Mouse (Mus musculus): Measurements from ENCODE around the gene Tapbp. TPM values are rescaled to one million over a fixed set of nuclear protein-coding genes. Genes with fewer than 3 reads are reported as not detected.

Gene Tapbp
- polyA plus RNA-seq, 1 experiment, result 367 TPM

GRCm38 (mm10) chr17:33940206-33940805 is 24.6 kb downstream of the Tapbp start, which contains the start of the genes Pfdn6 and Wdr46:
Gene Pfdn6, minus strand, starts transcription at chr17:33940343.
Gene Wdr46, plus strand, starts transcription at chr17:33940660.
- TF ChIP-seq POLR2A (IDR thresholded peaks at IDR 0.05; ENCODE audit: low read depth, low read length), result no peak
- TF ChIP-seq CTCF (IDR thresholded peaks at IDR 0.05; ENCODE audit: extremely low read depth, insufficient read length, insufficient replicate concordance, low read depth, low read length), result no peak

GRCm38 (mm10) chr17:33940981-33941380 is 25.3 kb downstream of the Tapbp start:
- Histone ChIP-seq H3K4me3 (ENCODE audit: low read depth, low read length) (peak overlapping the region; percentile 94), H3K27me3 (ENCODE audit: control insufficient read depth, insufficient read depth, low read length) (no peaks in the 10 kb centered on the region), H3K27ac (ENCODE audit: insufficient read depth, low read depth, low read length) (no peak overlapping the region), H3K36me3 (ENCODE audit: control insufficient read depth, insufficient read depth, low read length) (peaks cover 6% of the 10 kb centered on the region), H3K4me1 (ENCODE audit: control insufficient read depth, insufficient read depth, insufficient read length, low read length) (peaks cover 13% of the 10 kb centered on the region)
- WGBS, result 1% methylated on average over 26 of the region's 26 CpGs
- TF ChIP-seq POLR2A (IDR thresholded peaks at IDR 0.05; ENCODE audit: low read depth, low read length) (no peak), CTCF (IDR thresholded peaks at IDR 0.05; ENCODE audit: extremely low read depth, insufficient read length, insufficient replicate concordance, low read depth, low read length) (no peak)

More at GRCm38 (mm10) chr17:33940206-33940805, 24.6 kb downstream of the Tapbp start, which contains the start of the genes Pfdn6 and Wdr46:
- Histone ChIP-seq H3K27me3 (ENCODE audit: control insufficient read depth, insufficient read depth, low read length) (no peaks in the 10 kb centered on the region), H3K27ac (ENCODE audit: insufficient read depth, low read depth, low read length) (no peak within 1 kb of the TSS), H3K36me3 (ENCODE audit: control insufficient read depth, insufficient read depth, low read length) (peaks cover 9% of the 10 kb centered on the region), H3K4me1 (ENCODE audit: control insufficient read depth, insufficient read depth, insufficient read length, low read length) (peaks cover 13% of the 10 kb centered on the region), H3K4me3 (ENCODE audit: low read depth, low read length) (peak within 1 kb of the TSS; percentile 94)
- under 1% methylated on average over 36 of the region's 36 CpGs for WGBS

GRCm38 (mm10) chr17:33941381-33941780 is 25.7 kb downstream of the Tapbp start:
- TF ChIP-seq POLR2A (IDR thresholded peaks at IDR 0.05; ENCODE audit: low read depth, low read length) (peak; percentile 21; the same call in 1 of the 2 replicates), CTCF (IDR thresholded peaks at IDR 0.05; ENCODE audit: extremely low read depth, insufficient read length, insufficient replicate concordance, low read depth, low read length) (no peak)
- Histone ChIP-seq H3K36me3 (ENCODE audit: control insufficient read depth, insufficient read depth, low read length) (peaks cover 6% of the 10 kb centered on the region), H3K4me1 (ENCODE audit: control insufficient read depth, insufficient read depth, insufficient read length, low read length) (peaks cover 13% of the 10 kb centered on the region), H3K4me3 (ENCODE audit: low read depth, low read length) (peak overlapping the region; percentile 94), H3K27me3 (ENCODE audit: control insufficient read depth, insufficient read depth, low read length) (no peaks in the 10 kb centered on the region), H3K27ac (ENCODE audit: insufficient read depth, low read depth, low read length) (no peak overlapping the region)
- WGBS, result 43% methylated on average over 19 of the region's 19 CpGs

GRCm38 (mm10) chr17:33943454-33943853 is 27.8 kb downstream of the Tapbp start:
- H3K36me3 ChIP-seq (ENCODE audit: control insufficient read depth, insufficient read depth, low read length), result peaks cover 5% of the 10 kb centered on the region
- 94% methylated on average over 15 of the region's 15 CpGs for WGBS
- H3K27ac ChIP-seq (ENCODE audit: insufficient read depth, low read depth, low read length), result no peak overlapping the region
- TF ChIP-seq POLR2A (IDR thresholded peaks at IDR 0.05; ENCODE audit: low read depth, low read length) (no peak), CTCF (IDR thresholded peaks at IDR 0.05; ENCODE audit: extremely low read depth, insufficient read length, insufficient replicate concordance, low read depth, low read length) (no peak)
- no peaks in the 10 kb centered on the region for H3K27me3 ChIP-seq (ENCODE audit: control insufficient read depth, insufficient read depth, low read length)
- no peak overlapping the region for H3K4me3 ChIP-seq (ENCODE audit: low read depth, low read length)
- peaks cover 18% of the 10 kb centered on the region for H3K4me1 ChIP-seq (ENCODE audit: control insufficient read depth, insufficient read depth, insufficient read length, low read length)

- no peak overlapping the region for H3K4me3 ChIP-seq (ENCODE audit: low read depth, low read length)
- H3K36me3 ChIP-seq (ENCODE audit: control insufficient read depth, insufficient read depth, low read length), result peaks cover 9% of the 10 kb centered on the region
- H3K27ac ChIP-seq (ENCODE audit: insufficient read depth, low read depth, low read length), result no peak overlapping the region
- WGBS, result 69% methylated on average over 10 of the region's 10 CpGs
- H3K27me3 ChIP-seq (ENCODE audit: control insufficient read depth, insufficient read depth, low read length), result no peaks in the 10 kb centered on the region
- TF ChIP-seq POLR2A (IDR thresholded peaks at IDR 0.05; ENCODE audit: low read depth, low read length) (no peak), CTCF (IDR thresholded peaks at IDR 0.05; ENCODE audit: extremely low read depth, insufficient read length, insufficient replicate concordance, low read depth, low read length) (no peak)
- peaks cover 27% of the 10 kb centered on the region for H3K4me1 ChIP-seq (ENCODE audit: control insufficient read depth, insufficient read depth, insufficient read length, low read length)
Observed at GRCm38 (mm10) chr17:33947430-33948089, 31.9 kb downstream of the Tapbp start.

- WGBS, result 62% methylated on average over 22 of the region's 22 CpGs
- no peak for TF ChIP-seq POLR2A (IDR thresholded peaks at IDR 0.05; ENCODE audit: low read depth, low read length)
- TF ChIP-seq CTCF (IDR thresholded peaks at IDR 0.05; ENCODE audit: extremely low read depth, insufficient read length, insufficient replicate concordance, low read depth, low read length), result no peak
- H3K27me3 ChIP-seq (ENCODE audit: control insufficient read depth, insufficient read depth, low read length), result no peaks in the 10 kb centered on the region
- H3K27ac ChIP-seq (ENCODE audit: insufficient read depth, low read depth, low read length), result peak overlapping the region; percentile 85; the same call in 1 of the 2 replicates
- H3K4me3 ChIP-seq (ENCODE audit: low read depth, low read length), result peak overlapping the region; percentile 50
- peaks cover 33% of the 10 kb centered on the region for H3K4me1 ChIP-seq (ENCODE audit: control insufficient read depth, insufficient read depth, insufficient read length, low read length)
- peaks cover 13% of the 10 kb centered on the region for H3K36me3 ChIP-seq (ENCODE audit: control insufficient read depth, insufficient read depth, low read length)
Observed at GRCm38 (mm10) chr17:33948090-33948904, 32.6 kb downstream of the Tapbp start.
